Mouse (Mus musculus): ENCODE results near the gene Olfr1415. TPM values are rescaled to one million over a fixed set of nuclear protein-coding genes. Genes with fewer than 3 reads are reported as not detected.

Gene Olfr1415
- total RNA-seq, 4 experiments from 2014 or later: not detected

Small RNA genes lying within 50 kb of the gene (microRNA-seq; reads per million reads assigned to microRNA genes)
- gene Mir6900: 2.6 to 6.7 reads per million in 2 experiments

Other genes with a start within 250 kb of the Olfr1415 start
- gene Ndufa10, start 22.2 kb downstream of the Olfr1415 start, total RNA-seq (2022): 100 to 1,000 TPM; 219 to 243 (median 235) TPM
- not detected for gene Olfr1416, start 11.0 kb downstream of the Olfr1415 start, total RNA-seq (2022)
- not detected for gene Olfr1414, start 22.6 kb upstream of the Olfr1415 start, total RNA-seq (2022)
- not detected for gene Olfr1413, start 75.2 kb upstream of the Olfr1415 start, total RNA-seq (2022)
- gene Olfr1412, start 89.7 kb upstream of the Olfr1415 start, total RNA-seq (2022): not detected
- gene Olfr1411, start 98.3 kb upstream of the Olfr1415 start, total RNA-seq (2022): not detected
- gene Olfr1410, start 109.7 kb upstream of the Olfr1415 start, total RNA-seq (2022): not detected
- gene Olfr12, start 121.7 kb upstream of the Olfr1415 start, total RNA-seq (2022): not detected
- 100 to 1,000 TPM; 199 to 246 (median 216) TPM for gene Cops9, start 145.9 kb upstream of the Olfr1415 start, total RNA-seq (2022)
- under 1 TPM in 2 of 4 experiments, not detected in 2; 0.58 to 0.68 TPM for gene Otos, start 152.7 kb upstream of the Olfr1415 start, total RNA-seq (2022)